Mouse (Mus musculus) right cerebral cortex, adult 2 months (tissue): ENCODE data around the gene Vmn1r209.
A peak's percentile ranks its signal among the peaks of the same experiment; 100 is the strongest.
"Not testable (repeated sequence)": the region's sequence is repeated elsewhere in the genome, so short reads cannot be mapped to it uniquely, and the experiment has no call there.

ENCODE experiments used
- DNase-seq, 2 experiments: peaks; one replicate each; pipeline ENCODE4 v3.0.0; 2021 to 2022; ENCODE audit warnings: low spot score in 2 of 2

The Vmn1r209 gene

GRCm38 (mm10) chr13:22809582-22809981 lies at the start of gene Vmn1r209:
Vmn1r209 (minus strand) TSS chr13:22809682.
- not testable (repeated sequence) for DNase-seq

GRCm38 (mm10) chr13:22857461-22857860 lies 48.0 kb upstream of the Vmn1r209 start, which contains the start of gene Vmn1r211:
Vmn1r211 (minus strand) TSS chr13:22857561.
- no peak for DNase-seq

- no peak for DNase-seq
These were observed 45.3 kb upstream of the Vmn1r209 start for GRCm38 (mm10) chr13:22854760-22855159.

DNA sequence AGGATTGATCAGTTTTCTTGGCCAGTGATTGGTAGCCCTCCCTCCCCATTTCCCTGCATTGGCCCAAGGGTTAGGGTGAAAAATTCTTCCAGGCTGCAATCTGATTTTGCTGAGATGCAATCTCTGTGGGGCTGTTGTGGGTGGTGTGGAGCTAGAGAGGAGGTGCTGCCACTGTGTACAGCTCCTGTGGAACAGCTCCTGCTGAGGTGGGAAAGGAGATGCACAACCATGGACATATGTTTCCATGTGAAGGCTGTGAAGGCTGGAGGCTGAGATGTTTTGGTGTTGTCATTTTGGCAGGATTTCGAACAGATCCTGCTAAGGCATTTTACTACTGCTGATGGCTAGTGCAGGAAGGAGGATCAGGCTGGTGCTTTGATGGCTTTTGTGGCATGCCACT lies 37.3 kb upstream of the Vmn1r209 start:
- DNase-seq = peak in 1 of 2 experiments; percentile 3

- DNase-seq = not testable (repeated sequence)
These were observed 34.8 kb upstream of the Vmn1r209 start for GRCm38 (mm10) chr13:22844304-22844703.

DNA sequence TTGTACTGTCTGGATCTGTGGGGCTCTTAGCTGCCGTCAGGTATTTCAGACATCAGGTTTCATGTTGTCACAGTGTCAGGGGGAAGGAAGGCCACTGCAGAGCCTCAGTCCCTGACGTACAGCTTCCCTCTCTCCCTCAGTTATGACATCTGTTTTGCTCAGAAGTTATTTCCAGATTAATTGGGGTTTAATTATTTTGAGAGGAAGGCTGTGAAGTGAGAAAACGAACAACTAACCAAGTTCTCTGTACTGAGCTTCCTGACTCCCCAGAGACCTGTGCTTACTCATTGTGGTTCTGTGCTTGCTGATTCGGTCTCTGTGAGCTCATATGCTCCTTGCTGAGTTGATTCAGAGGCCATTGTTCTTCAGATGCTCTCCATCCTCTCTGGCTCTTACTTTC lies 21.8 kb upstream of the Vmn1r209 start, which contains the start of gene Vmn1r210:
TSS of gene Vmn1r210 (minus strand) at position 101 of the 400 bp plus-strand sequence.
- no peak for DNase-seq

DNA sequence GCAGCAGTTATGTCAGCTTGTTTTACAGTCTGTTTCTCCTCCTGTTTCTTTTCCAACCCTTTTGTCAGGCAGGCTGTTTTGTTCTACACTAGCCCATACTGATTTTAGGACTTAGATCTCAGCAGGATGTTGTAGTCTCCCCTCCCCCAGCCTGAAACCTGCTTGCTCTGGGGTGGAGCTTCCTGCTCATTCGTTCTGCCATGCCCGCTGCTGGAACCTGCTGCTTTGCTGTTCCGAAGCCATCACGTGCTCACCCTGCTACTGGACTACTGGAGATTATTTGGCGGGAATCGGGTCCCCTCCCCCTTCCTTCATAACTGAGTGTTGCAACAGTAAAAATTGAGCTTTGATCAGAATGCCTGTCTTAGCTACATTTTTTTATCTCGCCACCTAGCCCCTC lies 19.9 kb upstream of the Vmn1r209 start:
- DNase-seq = not testable (repeated sequence)

GRCm38 (mm10) chr13:22821601-22822000 lies 12.1 kb upstream of the Vmn1r209 start:
- not testable (repeated sequence) for DNase-seq

DNA sequence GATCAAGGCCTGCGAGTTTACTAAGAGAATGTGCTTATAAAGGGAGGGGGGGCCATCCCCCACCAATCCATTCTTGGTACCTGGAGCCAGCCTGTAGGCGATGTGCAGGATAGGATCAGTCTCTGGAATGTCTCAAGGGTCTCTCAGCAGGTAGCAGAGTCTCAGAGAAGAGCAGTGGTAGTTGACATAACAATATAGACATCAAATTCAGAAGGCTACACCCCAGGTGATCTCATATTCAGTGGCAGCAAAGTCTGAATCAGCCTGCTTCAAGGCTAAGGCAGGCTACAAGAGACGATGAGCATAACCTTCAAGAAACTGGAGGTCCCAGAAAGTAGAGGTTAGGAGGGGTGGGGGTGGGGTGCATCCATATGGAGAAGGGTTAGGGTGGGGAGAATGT lies 21.4 kb downstream of the Vmn1r209 start:
- DNase-seq = not testable (repeated sequence)

DNA sequence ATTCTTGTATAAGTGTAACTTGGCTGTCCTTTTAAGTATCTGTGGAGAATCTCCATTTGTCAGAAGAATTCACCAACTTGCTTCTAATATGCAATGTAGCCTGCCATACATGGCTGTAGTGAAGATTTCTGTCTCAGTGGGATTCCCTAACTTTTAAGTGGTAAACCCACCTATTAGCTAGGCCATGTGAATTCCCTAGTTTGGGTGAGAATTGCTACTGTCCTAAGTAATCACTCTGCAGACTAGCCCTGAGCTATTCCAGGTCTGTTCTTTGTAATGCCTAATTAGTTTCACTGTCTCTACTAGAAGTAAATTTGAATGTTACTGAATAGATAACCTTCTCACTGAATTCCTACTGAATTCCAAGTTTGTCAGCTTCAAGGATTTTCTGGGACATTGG lies 25.3 kb downstream of the Vmn1r209 start:
- DNase-seq = not testable (repeated sequence)

DNA sequence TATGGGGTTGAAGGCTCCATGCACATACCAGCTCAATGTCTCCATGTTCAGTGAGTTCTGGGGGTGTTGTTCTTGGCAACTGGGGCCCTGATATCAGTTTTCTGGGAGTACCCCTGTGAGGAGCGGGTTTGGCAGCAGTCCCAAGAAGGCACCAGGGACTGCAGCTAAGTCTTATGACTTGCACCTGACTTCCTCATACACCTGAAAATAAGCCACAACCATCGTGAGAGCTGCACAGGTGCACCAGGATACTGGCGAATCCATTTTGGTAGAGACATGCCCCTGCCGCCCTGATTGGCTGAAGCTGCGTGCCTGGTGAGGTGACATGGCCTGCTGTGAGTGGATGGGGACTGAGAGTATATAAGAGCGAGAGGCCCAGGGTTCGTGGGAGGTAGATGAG lies 32.2 kb downstream of the Vmn1r209 start, which contains the start of gene Vmn1r208:
TSS of gene Vmn1r208 (minus strand) at position 101 of the 400 bp plus-strand sequence.
- not testable (repeated sequence) for DNase-seq

DNA sequence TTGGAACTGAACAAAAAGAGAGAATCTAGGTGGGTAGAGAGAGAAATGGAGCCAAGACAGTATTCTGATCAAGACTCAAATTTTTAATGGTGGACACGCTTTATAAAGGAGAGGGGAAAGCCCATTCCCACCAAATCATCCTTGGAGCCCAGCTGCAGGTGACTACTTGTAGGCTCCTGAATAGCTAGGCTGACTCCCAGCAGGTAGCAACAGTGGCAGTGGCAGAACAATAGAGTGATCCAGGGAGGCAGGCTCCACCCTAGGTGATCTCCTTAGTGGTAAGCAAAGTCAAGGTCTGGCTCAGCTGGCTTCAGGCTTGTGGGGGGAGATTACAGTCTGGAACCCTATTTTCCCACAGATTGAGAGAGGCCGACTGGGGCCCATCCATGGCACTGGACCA lies 37.9 kb downstream of the Vmn1r209 start:
- not testable (repeated sequence) for DNase-seq
